Mouse (Mus musculus) splenic B cell, adult 2 months (primary cell): ENCODE results near the gene Sytl1.

Experiments
- DNase-seq: peaks from one replicate; pipeline ENCODE4 v3.0.0-alpha.2; 2011; ENCODE audit warnings: low read depth, low spot score
- H3K27me3 ChIP-seq: 2 replicates; pipeline ENCODE4 v1.6.1; 2012; ENCODE audit warnings: mild to moderate bottlenecking, low read length, moderate library complexity, mixed read lengths; ENCODE audit not compliant: control insufficient read depth, poor library complexity, insufficient read depth, severe bottlenecking
- H3K36me3 ChIP-seq: 2 replicates; pipeline ENCODE4 v1.6.1; 2012; ENCODE audit warnings: mild to moderate bottlenecking, low read length, moderate library complexity, mixed read lengths; ENCODE audit not compliant: control insufficient read depth, poor library complexity, insufficient read depth, severe bottlenecking

Sytl1 gene

GRCm38 (mm10) chr4:133262882-133263281 lies at the start of gene Sytl1:
TSS of gene Sytl1 (minus strand) at chr4:133263113.
- H3K27me3 ChIP-seq: no peaks in the 10 kb centered on the region
- H3K36me3 ChIP-seq: peaks cover 5% of the 10 kb centered on the region
- DNase-seq: no peak

- Histone ChIP-seq H3K27me3 (no peaks in the 10 kb centered on the region), H3K36me3 (peaks cover 2% of the 10 kb centered on the region; the same call in 1 of the 2 replicates)
- peak; percentile 83 for DNase-seq
These were observed 47.0 kb upstream of the Sytl1 start for GRCm38 (mm10) chr4:133309948-133310347.

- Histone ChIP-seq H3K27me3 (no peaks in the 10 kb centered on the region), H3K36me3 (no peaks in the 10 kb centered on the region; the same call in 1 of the 2 replicates)
- peak; percentile 79 for DNase-seq
These were observed 44.4 kb upstream of the Sytl1 start for GRCm38 (mm10) chr4:133307331-133307730.

GRCm38 (mm10) chr4:133305825-133306224 lies 42.9 kb upstream of the Sytl1 start:
- DNase-seq: no peak
- H3K36me3 ChIP-seq: no peaks in the 10 kb centered on the region
- no peaks in the 10 kb centered on the region for H3K27me3 ChIP-seq

GRCm38 (mm10) chr4:133304770-133305169 lies 41.9 kb upstream of the Sytl1 start:
- no peaks in the 10 kb centered on the region for H3K36me3 ChIP-seq

GRCm38 (mm10) chr4:133302668-133303067 lies 39.8 kb upstream of the Sytl1 start:
- no peak for DNase-seq
- Histone ChIP-seq H3K36me3 (peaks cover 1% of the 10 kb centered on the region; the same call in 1 of the 2 replicates), H3K27me3 (no peaks in the 10 kb centered on the region)

More at GRCm38 (mm10) chr4:133304770-133305169, 41.9 kb upstream of the Sytl1 start:
- no peak for DNase-seq
- no peaks in the 10 kb centered on the region for H3K27me3 ChIP-seq

GRCm38 (mm10) chr4:133301802-133302201 lies 38.9 kb upstream of the Sytl1 start:
- DNase-seq: peak; percentile 67
- no peaks in the 10 kb centered on the region for H3K27me3 ChIP-seq
- H3K36me3 ChIP-seq: peaks cover 1% of the 10 kb centered on the region; the same call in 1 of the 2 replicates

- Histone ChIP-seq H3K27me3 (no peaks in the 10 kb centered on the region), H3K36me3 (peaks cover 4% of the 10 kb centered on the region)
- no peak for DNase-seq
These were observed 37.5 kb upstream of the Sytl1 start for GRCm38 (mm10) chr4:133300421-133300820.

- H3K36me3 ChIP-seq: peaks cover 4% of the 10 kb centered on the region
- no peak for DNase-seq
- H3K27me3 ChIP-seq: no peaks in the 10 kb centered on the region
These were observed 36.8 kb upstream of the Sytl1 start for GRCm38 (mm10) chr4:133299701-133300100.

GRCm38 (mm10) chr4:133298516-133299365 lies 35.8 kb upstream of the Sytl1 start:
- no peak for DNase-seq
- H3K27me3 ChIP-seq: no peaks in the 10 kb centered on the region
- peaks cover 4% of the 10 kb centered on the region for H3K36me3 ChIP-seq

GRCm38 (mm10) chr4:133297801-133298238 lies 34.9 kb upstream of the Sytl1 start:
- no peaks in the 10 kb centered on the region for H3K27me3 ChIP-seq
- H3K36me3 ChIP-seq: peaks cover 4% of the 10 kb centered on the region
- DNase-seq: peak; percentile 85

GRCm38 (mm10) chr4:133297360-133297759 lies 34.4 kb upstream of the Sytl1 start:
- no peak for DNase-seq
- H3K36me3 ChIP-seq: peaks cover 4% of the 10 kb centered on the region
- H3K27me3 ChIP-seq: no peaks in the 10 kb centered on the region

GRCm38 (mm10) chr4:133294084-133294483 lies 31.2 kb upstream of the Sytl1 start:
- no peak for DNase-seq
- H3K27me3 ChIP-seq: no peaks in the 10 kb centered on the region
- H3K36me3 ChIP-seq: peaks cover 6% of the 10 kb centered on the region; the same call in 1 of the 2 replicates

- DNase-seq: no peak
- peaks cover 6% of the 10 kb centered on the region; the same call in 1 of the 2 replicates for H3K36me3 ChIP-seq
These were observed 30.3 kb upstream of the Sytl1 start for GRCm38 (mm10) chr4:133292901-133293843.

More at GRCm38 (mm10) chr4:133292901-133293843, 30.3 kb upstream of the Sytl1 start:
- no peaks in the 10 kb centered on the region for H3K27me3 ChIP-seq
